ENCODE assay signal across 7 mouse cellular contexts in genomic region chr14:115092081-115092480, GRCm38 (mm10). TPM values are rescaled to one million over a fixed set of nuclear protein-coding genes. Genes with fewer than 3 reads are reported as not detected.
DNase-seq lines count a peak whose midpoint lies in the region; ATAC-seq and TF ChIP-seq lines count a peak whose summit lies in the region.

Gene Gpc5, plus strand, starts transcription at chr14:115092215.

- H3K9ac ChIP-seq in embryonic facial prominence, embryonic 15.5 days: peak within 1 kb of the TSS; percentile 28; the same call in 1 of the 2 replicates
- peak within 1 kb of the TSS; percentile 52 for H3K9ac ChIP-seq in kidney, embryonic 14.5 days (ENCODE audit: low read depth, low read length)
- H3K9ac ChIP-seq in limb, embryonic 14.5 days (ENCODE audit: low read depth, low read length, severe bottlenecking): peak within 1 kb of the TSS; percentile 44
- H3K9ac ChIP-seq in midbrain, embryonic 16.5 days (ENCODE audit: low read depth, low read length): peak within 1 kb of the TSS; percentile 74

- no peaks in the 10 kb centered on the region for H3K36me3 ChIP-seq in embryonic facial prominence, embryonic 15.5 days
- H3K36me3 ChIP-seq in kidney, embryonic 14.5 days (ENCODE audit: control insufficient read depth, insufficient read depth, low read length): no peaks in the 10 kb centered on the region
- H3K36me3 ChIP-seq in limb, embryonic 14.5 days (ENCODE audit: control insufficient read depth, insufficient read depth, low read length): no peaks in the 10 kb centered on the region
- no peaks in the 10 kb centered on the region for H3K36me3 ChIP-seq in midbrain, embryonic 16.5 days (ENCODE audit: control insufficient read depth, insufficient read depth, low read length)
- H3K36me3 ChIP-seq in spleen, adult 2 months (ENCODE audit: control insufficient read depth, insufficient read depth, low read length): no peaks in the 10 kb centered on the region

- H3K4me2 ChIP-seq in embryonic facial prominence, embryonic 15.5 days (replicated peaks): peak within 1 kb of the TSS; percentile 96
- H3K4me2 ChIP-seq in kidney, embryonic 14.5 days (replicated peaks; ENCODE audit: low read depth, low read length): peak within 1 kb of the TSS; percentile 94
- peak within 1 kb of the TSS; percentile 75 for H3K4me2 ChIP-seq in limb, embryonic 14.5 days (replicated peaks; ENCODE audit: low read depth, low read length, severe bottlenecking)
- peak within 1 kb of the TSS; percentile 97 for H3K4me2 ChIP-seq in midbrain, embryonic 16.5 days (ENCODE audit: low read length)

- under 1% methylated on average over 28 of the region's 31 CpGs for WGBS in bone marrow, adult 2 months
- whole genome bisulfite sequencing in embryonic facial prominence, embryonic 15.5 days: under 1% methylated on average over 31 of the region's 31 CpGs
- under 1% methylated on average over 31 of the region's 31 CpGs for WGBS in kidney, embryonic 14.5 days
- WGBS in limb, embryonic 14.5 days: under 1% methylated on average over 25 of the region's 31 CpGs
- WGBS in midbrain, embryonic 16.5 days: under 1% methylated on average over 30 of the region's 31 CpGs
- under 1% methylated on average over 31 of the region's 31 CpGs for WGBS in spleen, adult 2 months

- TF ChIP-seq POLR2A in bone marrow, adult 2 months (IDR thresholded peaks at IDR 0.05; ENCODE audit: borderline replicate concordance, control insufficient read depth, low read depth, low read length): no peak
- no peak for TF ChIP-seq POLR2A in limb, embryonic 14.5 days (IDR thresholded peaks at IDR 0.05; ENCODE audit: borderline replicate concordance, extremely low read depth, insufficient read depth, insufficient read length)
- TF ChIP-seq POLR2A in spleen, adult 2 months (IDR thresholded peaks at IDR 0.05; ENCODE audit: low read depth, low read length): no peak

- no peak within 1 kb of the TSS for H3K27ac ChIP-seq in bone marrow, adult 2 months (ENCODE audit: control insufficient read depth, insufficient read depth, low read depth, low read length, poor library complexity)
- H3K27ac ChIP-seq in embryonic facial prominence, embryonic 15.5 days (replicated peaks): no peak within 1 kb of the TSS
- no peak within 1 kb of the TSS for H3K27ac ChIP-seq in kidney, embryonic 14.5 days (ENCODE audit: low read depth, low read length)
- no peak within 1 kb of the TSS for H3K27ac ChIP-seq in limb, embryonic 14.5 days (replicated peaks; ENCODE audit: low read depth, low read length)
- 0 out of 2 replicates have a peak within 1 kb of the TSS, but pooled peaks have one; percentile 20 for H3K27ac ChIP-seq in midbrain, embryonic 16.5 days (ENCODE audit: low read length)
- no peak within 1 kb of the TSS for H3K27ac ChIP-seq in spleen, adult 2 months (ENCODE audit: insufficient read depth, low read length)

- ATAC-seq in embryonic facial prominence, embryonic 15.5 days (ENCODE audit: insufficient number of reproducible peaks, low FRiP score, low TSS enrichment, low read depth): peak; percentile 97
- ATAC-seq in kidney, embryonic 14.5 days (ENCODE audit: low FRiP score, low TSS enrichment): peak; percentile 100
- ATAC-seq in limb, embryonic 14.5 days (ENCODE audit: low FRiP score, low read depth): peak; percentile 99
- peak; percentile 100 for ATAC-seq in midbrain, embryonic 16.5 days

- H3K9me3 ChIP-seq in embryonic facial prominence, embryonic 15.5 days (replicated peaks): no peaks in the 10 kb centered on the region
- H3K9me3 ChIP-seq in kidney, embryonic 14.5 days (ENCODE audit: control insufficient read depth, low read length): no peaks in the 10 kb centered on the region
- H3K9me3 ChIP-seq in limb, embryonic 14.5 days (ENCODE audit: control insufficient read depth, low read length): no peaks in the 10 kb centered on the region
- H3K9me3 ChIP-seq in midbrain, embryonic 16.5 days (replicated peaks; ENCODE audit: control insufficient read depth, low read length, poor library complexity, severe bottlenecking): no peaks in the 10 kb centered on the region

- H3K27me3 ChIP-seq in embryonic facial prominence, embryonic 15.5 days: peaks cover 29% of the 10 kb centered on the region
- H3K27me3 ChIP-seq in kidney, embryonic 14.5 days (ENCODE audit: control insufficient read depth, insufficient read depth, low read length): peaks cover 25% of the 10 kb centered on the region; the same call in 1 of the 2 replicates
- H3K27me3 ChIP-seq in limb, embryonic 14.5 days (ENCODE audit: control insufficient read depth, insufficient read depth, low read length): peaks cover 24% of the 10 kb centered on the region; the same call in 1 of the 2 replicates
- H3K27me3 ChIP-seq in midbrain, embryonic 16.5 days (ENCODE audit: control insufficient read depth, insufficient read depth, low read depth, low read length): peaks cover 20% of the 10 kb centered on the region
- H3K27me3 ChIP-seq in spleen, adult 2 months (ENCODE audit: control insufficient read depth, insufficient read depth, low read length): peaks cover 12% of the 10 kb centered on the region

- no peak for TF ChIP-seq CTCF in bone marrow, adult 2 months (IDR thresholded peaks at IDR 0.05; ENCODE audit: control insufficient read depth, insufficient read depth, low read length)
- TF ChIP-seq CTCF in spleen, adult 2 months (IDR thresholded peaks at IDR 0.05; ENCODE audit: extremely low read depth, insufficient read depth, insufficient read length, insufficient replicate concordance): no peak

- DNase-seq in heart, adult 9 months (ENCODE audit: low spot score in 2 of 2): peak; percentile 46 to 72
- peak; percentile 75 for DNase-seq in limb, embryonic 14.5 days (ENCODE audit: low spot score)
- peak; percentile 26 to 75 for DNase-seq in spleen, adult 2 months (ENCODE audit: low read depth in 1 of 2, low spot score in 2 of 2)

- H3K4me3 ChIP-seq in bone marrow, adult 2 months (replicated peaks; ENCODE audit: control insufficient read depth, low read depth, low read length): peak within 1 kb of the TSS; percentile 57
- H3K4me3 ChIP-seq in embryonic facial prominence, embryonic 15.5 days (replicated peaks): peak within 1 kb of the TSS; percentile 66
- H3K4me3 ChIP-seq in kidney, embryonic 14.5 days (ENCODE audit: low read length): peak within 1 kb of the TSS; percentile 64
- H3K4me3 ChIP-seq in limb, embryonic 14.5 days (replicated peaks; ENCODE audit: low read length): peak within 1 kb of the TSS; percentile 54
- peak within 1 kb of the TSS; percentile 77 for H3K4me3 ChIP-seq in midbrain, embryonic 16.5 days (ENCODE audit: low read depth, low read length)
- H3K4me3 ChIP-seq in spleen, adult 2 months (ENCODE audit: extremely low read depth, insufficient read depth, insufficient read length): peak within 1 kb of the TSS; percentile 51

- no peaks in the 10 kb centered on the region for H3K4me1 ChIP-seq in bone marrow, adult 2 months (ENCODE audit: control insufficient read depth, insufficient read depth, low read length)
- H3K4me1 ChIP-seq in embryonic facial prominence, embryonic 15.5 days: peaks cover 7% of the 10 kb centered on the region
- H3K4me1 ChIP-seq in kidney, embryonic 14.5 days (ENCODE audit: control insufficient read depth, insufficient read depth, low read length): no peaks in the 10 kb centered on the region
- H3K4me1 ChIP-seq in limb, embryonic 14.5 days (ENCODE audit: control insufficient read depth, insufficient read depth, low read length): no peaks in the 10 kb centered on the region
- peaks cover 11% of the 10 kb centered on the region for H3K4me1 ChIP-seq in midbrain, embryonic 16.5 days (ENCODE audit: control insufficient read depth, insufficient read depth, low read length)
- H3K4me1 ChIP-seq in spleen, adult 2 months (ENCODE audit: control insufficient read depth, insufficient read depth, insufficient read length): peaks cover 4% of the 10 kb centered on the region

RNA-seq across cellular contexts. Expression of gene Gpc5, which starts in this region (rescaled TPM):
- not detected in 2 replicates for polyA plus RNA-seq in bone marrow, adult 2 months (2011; ENCODE audit: insufficient read depth, insufficient read length, low replicate concordance, missing spikeins)
- polyA plus RNA-seq in embryonic facial prominence, embryonic 15.5 days (2015; fragmentation: Nextera tagmentation; extraction: Ambion mirVana): 0.46 and 0.60 TPM in 2 replicates
- polyA plus RNA-seq in kidney, embryonic 14.5 days (2014; fragmentation: Nextera tagmentation; extraction: Ambion mirVana): 3.7 and 7.6 TPM in 2 replicates
- 0.78 and 1.1 TPM in 2 replicates for polyA plus RNA-seq in limb, embryonic 14.5 days (2012; rRNA removed)
- polyA plus RNA-seq in limb, embryonic 14.5 days (2014; fragmentation: Nextera tagmentation; extraction: Ambion mirVana): 1.4 and 1.8 TPM in 2 replicates
- 7.4 and 10.4 TPM in 2 replicates for polyA plus RNA-seq in midbrain, embryonic 16.5 days (2015; fragmentation: Nextera tagmentation; extraction: Ambion mirVana)
- polyA plus RNA-seq in spleen, adult 2 months (2012; rRNA removed): not detected in 2 replicates

Comparison
In these comparisons a context has a peak if more than half of its experiments do, and no peak if none do; other contexts are left out.
1. Peak in ATAC-seq, H3K4me3 ChIP-seq, H3K9ac ChIP-seq and H3K4me2 ChIP-seq in embryonic facial prominence, embryonic 15.5 days; RNA of the gene not detected or under 1 TPM.
2. Peak in DNase-seq and H3K4me3 ChIP-seq in spleen, adult 2 months; RNA of the gene not detected or under 1 TPM.